Mouse (Mus musculus) midbrain, embryonic 12.5 days (tissue): ENCODE measurements at regions not wholly inside any gene's neighbourhood (a gene's known extent, or its start where the extent isn't known, plus 50 kb on each side); places are given as distances from the start of the nearest gene placed in this dataset.

Source experiments
- ATAC-seq: fragments of 200-750 bp; cut with Nextera tagmentation; 2 replicates; pipeline ENCODE4 v1.8.0; 2017; ENCODE audit warnings: low read depth, moderate TSS enrichment, moderate library complexity; ENCODE audit not compliant: low FRiP score
- H3K27ac ChIP-seq: fragments of 300-500 bp; sonication (generic); replicated peaks from 2 replicates; pipeline ENCODE4 v1.5.1; 2016; ENCODE audit warnings: mild to moderate bottlenecking
- H3K27me3 ChIP-seq: fragments of 300-500 bp; sonication (generic); 2 replicates; pipeline ENCODE4 v1.6.1; 2016; ENCODE audit warnings: mild to moderate bottlenecking
- H3K36me3 ChIP-seq: fragments of 300-500 bp; sonication (generic); 2 replicates; pipeline ENCODE4 v1.6.1; 2016
- H3K4me1 ChIP-seq: fragments of 300-500 bp; sonication (generic); 2 replicates; pipeline ENCODE4 v1.6.1; 2016
- H3K4me2 ChIP-seq: fragments of 300-500 bp; sonication (generic); replicated peaks from 2 replicates; pipeline ENCODE4 v1.6.1; 2016; ENCODE audit warnings: mild to moderate bottlenecking, moderate library complexity
- H3K4me3 ChIP-seq: fragments of 300-500 bp; sonication (generic); 2 replicates; pipeline ENCODE4 v1.5.1; 2016; ENCODE audit warnings: mild to moderate bottlenecking
- H3K9ac ChIP-seq: fragments of 300-500 bp; sonication (generic); replicated peaks from 2 replicates; pipeline ENCODE4 v1.6.1; 2016; ENCODE audit warnings: mild to moderate bottlenecking, moderate library complexity
- H3K9me3 ChIP-seq: fragments of 300-500 bp; sonication (generic); 2 replicates; pipeline ENCODE4 v1.6.1; 2016; ENCODE audit warnings: mild to moderate bottlenecking
- WGBS: fragments of 180-500 bp; shearing (Covaris S2); methylation state at CpG from one replicate; pipeline ENCODE4 v1.1.7; 2016; 5-methylcytosine and 5-hydroxymethylcytosine counted together

GRCm38 (mm10) chr6:96057575-96058159, 55.3 kb upstream of the Fam19a1 start:
- no peaks in the 10 kb centered on the region for H3K36me3 ChIP-seq
- no peaks in the 10 kb centered on the region for H3K27me3 ChIP-seq
- H3K4me1 ChIP-seq: no peaks in the 10 kb centered on the region
- no peak overlapping the region for H3K4me2 ChIP-seq
- H3K4me3 ChIP-seq: no peak overlapping the region
- H3K9ac ChIP-seq: no peak overlapping the region
- WGBS: 79% methylated on average over 5 of the region's 5 CpGs
- ATAC-seq: no peak
- H3K9me3 ChIP-seq: no peaks in the 10 kb centered on the region
- H3K27ac ChIP-seq: no peak overlapping the region

- whole genome bisulfite sequencing: 81% methylated on average over 1 of the region's 1 CpGs
- no peak overlapping the region for H3K9ac ChIP-seq
- H3K4me1 ChIP-seq: no peaks in the 10 kb centered on the region
- H3K36me3 ChIP-seq: no peaks in the 10 kb centered on the region
- H3K4me2 ChIP-seq: no peak overlapping the region
- no peak for ATAC-seq
- H3K9me3 ChIP-seq: no peaks in the 10 kb centered on the region
- no peak overlapping the region for H3K27ac ChIP-seq
- H3K27me3 ChIP-seq: no peaks in the 10 kb centered on the region
- H3K4me3 ChIP-seq: no peak overlapping the region
These were observed 51.0 kb upstream of the Fam19a1 start for GRCm38 (mm10) chr6:96061979-96062378.
